Mouse (Mus musculus) frontal cortex, postnatal 36 days (tissue): Measurements from ENCODE around the gene Rfx2.

Experiments used
- DNase-seq, 2 experiments: peaks; one replicate each; pipeline ENCODE4 v3.0.0; 2022; ENCODE audit warnings: low spot score in 2 of 2

Rfx2 gene

GRCm38 (mm10) chr17:56830411-56831110, at the start of gene Rfx2:
TSS of gene Rfx2 (minus strand) at chr17:56831013.
- no peak for DNase-seq

DNA sequence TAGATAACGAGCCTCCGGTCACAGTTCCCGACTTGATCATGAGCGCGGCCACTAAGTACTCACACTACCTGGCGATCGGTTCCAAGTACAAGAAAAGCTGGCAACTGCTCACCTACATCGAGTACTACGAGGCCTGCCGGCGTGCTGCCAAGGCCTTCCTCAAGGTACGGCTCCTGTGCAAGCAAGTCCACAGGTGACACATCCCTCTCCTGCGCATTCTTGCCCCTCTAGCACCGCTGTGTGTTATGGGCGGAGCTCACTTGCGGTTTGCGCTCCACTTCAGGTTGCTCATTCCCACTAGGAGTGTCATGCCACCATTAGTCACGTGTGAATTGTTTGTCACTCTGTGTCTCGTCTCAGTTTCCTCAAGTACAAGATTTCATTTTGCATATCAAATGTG, 46.6 kb upstream of the Rfx2 start:
- no peak for DNase-seq

DNA sequence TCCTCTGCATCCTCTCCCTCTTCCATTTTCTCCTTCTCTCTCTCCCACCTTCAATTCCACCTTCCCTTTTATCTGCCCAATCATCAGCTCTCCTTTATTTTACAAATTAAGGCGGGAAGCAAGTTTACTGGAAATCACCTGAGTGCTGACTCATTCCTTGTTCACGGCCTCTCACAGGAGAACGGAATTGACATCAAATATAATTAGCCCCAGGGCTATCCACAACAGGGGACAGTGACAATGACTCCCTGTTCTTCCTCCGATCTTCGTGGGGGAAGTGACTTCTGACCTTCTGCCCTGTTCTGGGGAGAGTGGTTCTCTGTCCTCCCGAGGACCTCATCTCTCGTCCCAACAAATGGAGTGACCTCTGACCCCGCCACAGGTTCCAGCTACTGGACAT, 46.2 kb upstream of the Rfx2 start:
- no peak for DNase-seq

DNA sequence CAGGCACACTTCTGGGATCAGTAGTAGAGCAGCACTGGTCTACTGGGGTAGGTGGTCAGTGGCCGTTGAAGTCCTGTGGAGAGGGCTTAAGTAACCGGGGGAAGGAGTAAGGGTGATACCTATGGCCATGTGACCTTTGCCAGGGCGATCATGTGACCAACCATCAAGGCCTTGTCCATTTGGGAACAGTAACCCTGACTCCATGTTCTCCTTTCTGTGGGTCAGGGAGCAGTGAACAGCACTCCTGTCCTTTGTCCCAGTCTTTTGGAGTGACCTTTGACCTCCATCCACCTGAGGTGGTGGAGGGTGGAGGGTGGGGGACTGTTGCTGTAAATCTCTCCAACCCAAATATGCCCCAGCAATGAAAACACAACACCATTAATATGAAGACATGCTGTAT, 45.7 kb upstream of the Rfx2 start:
- no peak for DNase-seq

DNA sequence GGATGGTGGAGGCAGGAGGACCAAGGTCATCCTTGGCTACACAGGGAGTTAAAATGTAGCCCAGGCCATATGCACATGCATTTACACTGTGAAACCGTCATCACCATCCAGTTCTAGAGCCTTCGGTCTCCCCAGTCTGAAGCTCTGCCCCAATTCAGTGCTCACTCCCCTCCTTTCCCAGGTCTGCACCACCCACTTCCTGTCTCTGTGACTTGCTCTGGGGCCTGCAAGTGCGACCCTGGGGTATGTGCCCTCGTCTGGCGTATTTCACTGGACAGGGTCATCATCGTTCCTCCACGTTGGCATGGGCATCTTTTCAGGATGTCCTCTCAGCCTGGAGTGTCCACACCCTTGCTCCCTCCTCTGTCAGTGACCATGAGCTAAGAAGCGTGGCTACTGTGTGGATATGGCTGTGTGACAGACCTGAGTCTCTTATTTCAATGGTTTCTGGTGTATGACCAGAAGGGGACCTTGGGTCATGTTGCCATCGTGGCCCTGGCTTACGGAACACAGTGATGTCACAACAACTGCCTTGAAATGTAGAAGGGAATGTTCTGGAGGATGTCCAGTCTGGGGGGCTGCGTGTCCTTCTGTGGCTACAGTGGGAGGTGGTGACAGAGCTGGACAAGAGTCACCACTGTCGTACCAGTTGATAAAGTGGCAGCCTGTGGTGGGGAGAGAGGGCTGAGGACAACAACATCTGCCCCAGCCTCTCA, 44.3 kb upstream of the Rfx2 start, which contains the start of gene 1700061G19Rik:
Gene 1700061G19Rik, plus strand, starts transcription at position 542 of the 716 bp plus-strand sequence.
- no peak for DNase-seq

- DNase-seq, result no peak
Observed at GRCm38 (mm10) chr17:56874237-56874636, 43.4 kb upstream of the Rfx2 start, which contains the start of gene Acsbg2. TSS of gene Acsbg2 (minus strand) at chr17:56874447.

- no peak for DNase-seq
Observed at GRCm38 (mm10) chr17:56872512-56872911, 41.7 kb upstream of the Rfx2 start.

- DNase-seq, result no peak
Observed at GRCm38 (mm10) chr17:56871767-56872166, 41.0 kb upstream of the Rfx2 start.

- no peak for DNase-seq
Observed at GRCm38 (mm10) chr17:56870287-56870953, 39.6 kb upstream of the Rfx2 start.

GRCm38 (mm10) chr17:56869481-56869977, 38.7 kb upstream of the Rfx2 start:
- DNase-seq, result no peak

- no peak for DNase-seq
Observed at GRCm38 (mm10) chr17:56866071-56866470, 35.3 kb upstream of the Rfx2 start.

DNA sequence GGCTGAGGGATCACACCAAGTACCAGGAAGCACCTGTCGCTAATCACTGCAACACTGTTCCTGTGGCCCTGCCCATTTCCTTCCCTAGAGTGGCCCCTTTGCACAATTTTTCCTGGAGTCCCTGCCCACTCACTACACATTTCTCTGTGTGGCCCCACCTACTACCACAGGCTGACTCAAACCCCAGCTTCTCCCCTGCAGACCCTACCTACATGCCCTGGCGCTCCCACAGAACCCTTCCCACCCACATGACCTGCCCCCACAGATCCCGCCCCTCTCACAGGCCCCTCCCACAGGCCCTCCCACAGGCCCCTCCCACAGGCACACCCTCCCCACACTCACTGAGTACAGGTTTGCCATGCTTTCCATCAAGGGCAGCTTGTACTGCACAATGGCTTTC, 30.4 kb upstream of the Rfx2 start:
- DNase-seq, result no peak

GRCm38 (mm10) chr17:56858922-56859321, 28.1 kb upstream of the Rfx2 start:
- DNase-seq, result no peak

DNA sequence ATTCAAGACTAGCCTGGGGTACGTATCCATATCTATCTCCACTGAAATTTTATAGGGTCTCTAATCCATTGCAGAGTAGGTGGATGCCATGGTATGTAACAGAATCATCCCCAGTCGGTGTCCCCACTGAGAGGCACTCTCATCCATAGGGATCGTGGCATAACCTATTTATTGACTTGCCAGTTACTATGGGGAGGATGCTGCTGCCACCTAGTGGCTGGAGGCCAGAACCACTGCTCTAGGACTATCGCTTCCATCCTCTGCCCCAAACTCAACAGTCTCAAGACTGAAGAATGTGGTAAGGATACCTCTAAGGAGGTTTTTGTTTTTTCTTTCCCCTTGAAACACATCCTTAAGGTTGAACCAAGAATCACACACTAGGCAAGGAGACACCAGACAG, 27.4 kb upstream of the Rfx2 start:
- peak; percentile 12 to 14 for DNase-seq

- no peak for DNase-seq
Observed at GRCm38 (mm10) chr17:56855421-56855820, 24.6 kb upstream of the Rfx2 start.

DNA sequence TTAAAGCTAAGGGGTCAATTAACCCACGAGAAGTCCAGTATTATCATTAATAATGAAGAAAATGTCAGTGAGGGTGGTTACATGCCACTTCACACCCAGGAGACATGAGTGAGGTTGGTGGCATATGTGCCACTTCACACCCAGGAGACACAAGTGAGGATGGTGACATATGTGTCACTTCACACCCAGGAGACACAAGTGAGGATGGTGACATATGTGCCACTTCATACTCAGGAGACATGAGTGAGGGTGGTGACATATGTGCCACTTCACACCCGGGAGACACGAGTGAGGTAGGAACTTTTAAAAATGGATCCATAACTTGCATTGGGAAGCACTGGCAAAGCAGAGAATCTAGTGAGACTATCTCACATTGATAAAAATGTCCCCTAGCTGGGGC, 20.4 kb upstream of the Rfx2 start:
- no peak for DNase-seq

- no peak for DNase-seq
Observed at GRCm38 (mm10) chr17:56849710-56850109, 18.9 kb upstream of the Rfx2 start.

- no peak for DNase-seq
Observed at GRCm38 (mm10) chr17:56848785-56849184, 18.0 kb upstream of the Rfx2 start.

- DNase-seq, result no peak
Observed at GRCm38 (mm10) chr17:56843678-56844077, 12.9 kb upstream of the Rfx2 start.

GRCm38 (mm10) chr17:56842173-56842572, 11.4 kb upstream of the Rfx2 start:
- no peak for DNase-seq

DNA sequence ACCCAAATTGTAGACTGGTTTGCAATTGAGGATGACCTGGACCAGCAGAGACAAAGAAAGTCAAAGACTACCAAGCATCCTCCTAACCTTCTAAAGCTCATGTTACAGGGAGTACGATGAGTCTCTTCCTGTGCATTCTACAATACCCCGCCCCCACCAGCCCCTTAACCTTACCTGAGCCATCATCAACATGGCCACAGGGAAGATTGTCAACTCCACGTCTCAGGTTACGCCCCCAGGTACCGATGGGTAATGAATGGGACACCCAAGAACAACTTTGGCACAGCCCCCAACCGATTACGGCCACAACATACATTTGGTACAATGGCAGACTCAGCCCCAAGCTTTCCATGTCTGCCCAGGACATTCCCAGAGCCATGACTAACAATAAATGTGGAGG, 9.7 kb upstream of the Rfx2 start:
- no peak for DNase-seq

- no peak for DNase-seq
Observed at GRCm38 (mm10) chr17:56836336-56836735, 5.5 kb upstream of the Rfx2 start.

DNA sequence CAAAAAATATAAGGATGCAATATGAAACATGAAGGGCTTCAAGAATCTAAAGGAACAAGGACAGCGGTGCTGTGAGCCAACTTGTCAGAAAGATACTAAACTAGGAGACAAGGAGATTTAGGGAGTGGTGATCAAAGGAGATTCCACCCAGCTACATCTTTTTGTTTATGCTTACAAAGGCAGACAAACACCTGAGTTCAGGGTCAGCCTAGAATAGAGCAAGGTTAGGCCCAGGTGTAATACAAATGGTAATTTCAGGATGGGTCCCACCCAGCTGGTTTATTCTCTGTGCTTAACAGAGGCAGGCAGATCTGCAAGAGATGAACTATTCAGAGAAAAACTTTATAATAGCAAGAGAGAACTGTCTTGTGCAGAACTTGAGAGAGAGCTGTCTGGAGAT, 2.6 kb upstream of the Rfx2 start:
- DNase-seq, result no peak
